Mouse (Mus musculus) neural tube, embryonic 14.5 days (tissue): ENCODE results near the gene Agap1. TPM values are rescaled to one million over a fixed set of nuclear protein-coding genes. Genes with fewer than 3 reads are reported as not detected.
"Not testable (repeated sequence)": the region's sequence is repeated elsewhere in the genome, so short reads cannot be mapped to it uniquely, and the experiment has no call there.

Experiments used
- ATAC-seq: fragments of 200-750 bp; cut with Nextera tagmentation; 2 replicates; pipeline ENCODE4 v1.8.0; 2017; ENCODE audit warnings: low read depth, mild to moderate bottlenecking, moderate TSS enrichment, moderate library complexity
- H3K27ac ChIP-seq: fragments of 300-500 bp; sonication (generic); 2 replicates; pipeline ENCODE4 v1.5.1; 2014; ENCODE audit warnings: low read depth, mild to moderate bottlenecking, control low read depth, low read length, moderate library complexity, mixed read lengths
- H3K27me3 ChIP-seq: fragments of 300-500 bp; sonication (generic); 2 replicates; pipeline ENCODE4 v1.6.1; 2014; ENCODE audit warnings: low read length; ENCODE audit not compliant: control insufficient read depth, insufficient read depth
- H3K36me3 ChIP-seq: fragments of 300-500 bp; sonication (generic); 2 replicates; pipeline ENCODE4 v1.6.1; 2014; ENCODE audit warnings: low read length, mixed read lengths; ENCODE audit not compliant: control insufficient read depth, insufficient read depth
- H3K4me1 ChIP-seq: fragments of 300-500 bp; sonication (generic); 2 replicates; pipeline ENCODE4 v1.6.1; 2014; ENCODE audit warnings: low read length; ENCODE audit not compliant: control insufficient read depth, insufficient read depth
- H3K4me2 ChIP-seq: fragments of 300-500 bp; sonication (generic); 2 replicates; pipeline ENCODE4 v1.6.1; 2014; ENCODE audit warnings: mild to moderate bottlenecking, low read depth, low read length, control low read depth
- H3K4me3 ChIP-seq: fragments of 300-500 bp; sonication (generic); 2 replicates; pipeline ENCODE4 v1.5.1; 2014; ENCODE audit warnings: low read depth, low read length, control low read depth, mixed read lengths
- H3K9ac ChIP-seq: fragments of 300-500 bp; sonication (generic); replicated peaks from 2 replicates; pipeline ENCODE4 v1.6.1; 2014; ENCODE audit warnings: low read depth, mild to moderate bottlenecking, control low read depth, low read length, mixed read lengths
- H3K9me3 ChIP-seq: fragments of 300-500 bp; sonication (generic); 2 replicates; pipeline ENCODE4 v1.6.1; 2016; ENCODE audit warnings: low read length; ENCODE audit not compliant: control insufficient read depth
- WGBS: fragments of 180-500 bp; shearing (Covaris S2); extraction: QIAGEN DNeasy Blood & Tissue Kit; methylation state at CpG from one replicate; pipeline ENCODE4 v1.1.7; 2014; 5-methylcytosine and 5-hydroxymethylcytosine counted together
- polyA plus RNA-seq: library from polyadenylated mRNA; unstranded; fragments of >200 nt; fragmentation: Nextera tagmentation; extraction: Ambion mirVana; gene quantifications from 2 replicates; pipeline ENCODE4 v1.2.1, GENCODE M21; 2014

Agap1 gene
- polyA plus RNA-seq, 1 experiment from 2014 or later: 76.4 TPM

DNA sequence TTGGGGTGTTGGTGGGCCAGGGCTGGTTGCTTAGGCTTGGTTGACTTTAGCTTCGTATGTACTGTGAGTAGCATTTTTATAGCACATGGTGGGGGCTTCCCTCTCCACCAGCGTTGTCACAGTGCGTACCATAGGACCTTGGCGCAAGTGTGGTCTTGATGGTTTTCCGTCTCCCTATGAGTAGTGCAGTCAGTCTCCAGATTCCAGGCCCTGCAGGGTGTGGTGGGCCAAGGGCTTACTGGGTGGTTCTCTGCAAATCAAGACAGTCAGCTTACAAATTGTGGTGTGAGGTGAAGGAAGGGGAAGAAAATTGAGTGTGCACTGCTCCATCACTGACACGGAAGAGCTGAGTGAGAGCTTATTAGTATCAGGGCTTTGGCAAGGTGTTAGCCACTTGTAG is 32.3 kb downstream of the Agap1 start:
- Histone ChIP-seq H3K9me3 (no peaks in the 10 kb centered on the region), H3K4me2 (no peak overlapping the region), H3K9ac (no peak overlapping the region), H3K27me3 (no peaks in the 10 kb centered on the region), H3K4me1 (peaks cover 7% of the 10 kb centered on the region; the same call in 1 of the 2 replicates), H3K36me3 (no peaks in the 10 kb centered on the region), H3K27ac (no peak overlapping the region), H3K4me3 (no peak overlapping the region)
- ATAC-seq: no peak
- 95% methylated on average over 6 of the region's 6 CpGs for WGBS

DNA sequence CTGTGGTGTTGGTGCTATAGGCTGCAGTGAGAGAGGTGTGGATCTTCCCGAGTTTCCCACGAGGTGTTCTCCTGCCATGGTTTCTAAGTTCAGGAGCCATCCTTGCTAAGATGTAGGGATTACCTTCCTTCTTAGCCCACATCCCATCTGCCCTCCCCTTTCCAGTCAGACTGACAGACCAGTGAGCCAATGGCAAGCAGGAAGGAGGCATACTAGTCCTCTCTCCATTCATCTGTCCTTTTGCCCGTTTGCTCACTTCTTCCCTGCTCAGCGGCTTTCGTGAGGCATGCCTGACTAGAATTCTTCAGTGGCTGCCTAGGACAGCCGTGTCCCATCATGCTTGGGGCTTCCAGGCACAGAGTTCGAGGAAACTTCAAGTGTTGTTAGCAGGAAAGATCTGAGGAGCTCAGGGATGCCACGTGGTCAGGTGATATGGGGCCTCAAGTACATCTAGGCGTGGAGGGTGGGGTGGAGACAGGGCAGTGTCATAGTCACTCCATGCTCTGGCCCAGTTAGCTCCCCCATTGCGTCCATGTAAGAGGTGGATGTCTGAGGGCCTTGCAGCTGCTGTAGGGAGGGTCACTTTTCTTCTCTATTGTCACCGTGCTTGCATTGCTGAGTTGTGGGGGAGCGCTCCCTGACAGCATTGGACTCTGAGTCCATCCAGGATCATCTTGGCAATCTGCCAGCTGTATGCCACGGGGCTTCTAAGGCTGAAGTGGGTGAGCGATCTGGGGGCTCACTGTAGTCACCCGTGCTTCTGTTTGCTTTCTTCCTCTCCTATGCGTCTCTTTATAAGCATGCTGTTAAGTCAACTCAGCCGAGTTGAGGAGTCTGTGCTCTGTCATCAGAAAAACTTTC is 34.7 kb downstream of the Agap1 start:
- H3K27me3 ChIP-seq: no peaks in the 10 kb centered on the region
- 58% methylated on average over 17 of the region's 17 CpGs for WGBS
- H3K4me2 ChIP-seq: no peak overlapping the region
- no peaks in the 10 kb centered on the region for H3K36me3 ChIP-seq
- H3K27ac ChIP-seq: no peak overlapping the region
- H3K9me3 ChIP-seq: no peaks in the 10 kb centered on the region
- H3K4me1 ChIP-seq: peaks cover 7% of the 10 kb centered on the region; the same call in 1 of the 2 replicates
- no peak overlapping the region for H3K4me3 ChIP-seq
- ATAC-seq: no peak; the same call in 1 of the 2 replicates
- no peak overlapping the region for H3K9ac ChIP-seq

DNA sequence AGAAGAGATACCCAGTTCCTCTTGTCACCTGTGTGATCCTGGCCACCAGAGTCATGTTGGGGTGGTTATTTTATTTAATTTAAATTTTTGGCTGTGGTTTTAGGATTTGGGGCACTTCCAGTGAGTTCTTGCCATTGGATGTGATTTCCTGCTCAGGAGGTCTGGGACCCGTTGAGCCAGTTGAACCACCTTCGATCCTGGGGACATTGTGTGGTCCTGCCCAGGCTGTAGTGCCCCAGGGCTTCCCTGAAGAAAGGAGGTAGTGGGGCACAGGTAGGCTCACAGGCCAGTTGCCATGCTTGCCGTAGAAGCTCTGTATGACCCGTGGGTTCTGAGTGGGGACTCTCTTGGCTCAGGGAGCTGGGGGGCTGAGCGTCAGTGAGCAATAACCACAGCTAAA is 38.6 kb downstream of the Agap1 start:
- H3K4me1 ChIP-seq: peaks cover 16% of the 10 kb centered on the region
- no peak overlapping the region for H3K4me3 ChIP-seq
- no peaks in the 10 kb centered on the region for H3K27me3 ChIP-seq
- H3K36me3 ChIP-seq: no peaks in the 10 kb centered on the region
- 91% methylated on average over 5 of the region's 5 CpGs for WGBS
- no peak overlapping the region for H3K9ac ChIP-seq
- no peak overlapping the region for H3K27ac ChIP-seq
- H3K4me2 ChIP-seq: no peak overlapping the region
- ATAC-seq: no peak
- H3K9me3 ChIP-seq: no peaks in the 10 kb centered on the region

DNA sequence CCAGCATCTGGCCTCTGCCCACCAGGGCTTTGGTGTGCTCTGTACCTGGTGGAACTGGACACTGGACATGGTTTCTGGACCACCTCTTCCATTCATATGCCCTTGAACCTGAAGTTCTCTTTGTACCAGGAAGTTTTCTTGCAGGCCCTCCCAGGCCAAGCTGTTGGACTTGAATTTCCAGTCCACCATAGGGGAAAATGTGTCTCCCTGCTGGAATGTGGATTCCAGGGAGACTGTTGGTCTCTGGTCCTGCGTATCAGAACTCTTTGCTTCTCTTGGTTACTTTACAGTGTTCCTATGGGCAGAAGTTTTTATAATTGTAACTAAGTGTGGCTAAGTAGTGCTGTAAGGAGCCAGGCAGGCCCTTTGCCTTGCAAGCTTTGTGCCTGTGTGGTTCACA is 40.2 kb downstream of the Agap1 start:
- H3K4me1 ChIP-seq: peaks cover 16% of the 10 kb centered on the region
- no peak overlapping the region for H3K4me3 ChIP-seq
- no peak overlapping the region for H3K27ac ChIP-seq
- H3K9me3 ChIP-seq: no peaks in the 10 kb centered on the region
- no peaks in the 10 kb centered on the region for H3K36me3 ChIP-seq
- 81% methylated on average over 1 of the region's 1 CpGs for WGBS
- H3K27me3 ChIP-seq: no peaks in the 10 kb centered on the region
- ATAC-seq: no peak
- H3K9ac ChIP-seq: no peak overlapping the region
- no peak overlapping the region for H3K4me2 ChIP-seq

DNA sequence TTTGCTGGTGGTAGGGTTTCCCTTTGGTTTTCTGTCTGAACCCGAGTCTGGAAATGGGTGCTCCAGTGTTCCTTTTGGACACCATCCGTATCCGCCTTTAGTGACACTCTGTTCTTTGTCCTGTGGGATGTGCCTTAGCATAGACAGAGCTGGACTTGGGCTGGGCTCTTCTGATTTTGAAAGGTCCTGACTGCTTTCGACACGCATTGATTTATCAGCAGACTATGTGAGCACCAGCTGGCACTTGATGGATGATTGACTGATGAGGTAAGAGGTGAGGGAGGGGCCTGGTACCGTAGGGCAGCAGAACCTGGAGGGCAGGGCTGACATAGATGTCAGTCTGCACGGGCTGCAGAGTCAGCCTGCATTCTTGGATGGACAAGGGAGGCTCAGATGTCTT is 41.6 kb downstream of the Agap1 start:
- H3K27me3 ChIP-seq: no peaks in the 10 kb centered on the region
- H3K4me2 ChIP-seq: no peak overlapping the region
- no peaks in the 10 kb centered on the region for H3K9me3 ChIP-seq
- peaks cover 22% of the 10 kb centered on the region for H3K4me1 ChIP-seq
- ATAC-seq: no peak
- 70% methylated on average over 7 of the region's 7 CpGs for WGBS
- no peak overlapping the region for H3K27ac ChIP-seq
- H3K9ac ChIP-seq: no peak overlapping the region
- no peaks in the 10 kb centered on the region for H3K36me3 ChIP-seq
- H3K4me3 ChIP-seq: no peak overlapping the region

DNA sequence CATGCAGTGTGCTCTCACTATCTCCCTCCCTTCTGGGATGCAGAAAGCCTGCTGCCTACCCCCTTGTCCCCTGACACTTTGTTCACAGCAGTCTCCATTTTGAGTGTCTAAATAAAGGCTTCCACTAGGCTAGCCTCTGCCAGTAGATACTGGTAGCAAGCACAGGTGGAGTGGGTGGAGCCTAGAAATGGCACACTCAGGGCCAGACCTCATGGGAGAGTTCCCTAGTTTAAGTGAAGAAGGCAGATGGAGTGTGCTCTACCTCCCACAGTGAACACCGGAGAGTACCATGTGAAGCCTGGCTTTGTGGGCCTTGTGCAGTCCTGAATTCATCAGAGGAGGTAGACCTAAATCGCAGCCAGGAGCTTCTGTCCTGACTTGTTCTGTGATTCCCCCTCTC is 46.3 kb downstream of the Agap1 start:
- H3K4me3 ChIP-seq: no peak overlapping the region
- no peak overlapping the region for H3K4me2 ChIP-seq
- H3K4me1 ChIP-seq: peaks cover 22% of the 10 kb centered on the region
- no peaks in the 10 kb centered on the region for H3K36me3 ChIP-seq
- ATAC-seq: no peak
- no peaks in the 10 kb centered on the region for H3K27me3 ChIP-seq
- WGBS: 84% methylated on average over 2 of the region's 2 CpGs
- no peaks in the 10 kb centered on the region for H3K9me3 ChIP-seq
- H3K9ac ChIP-seq: no peak overlapping the region
- no peak overlapping the region for H3K27ac ChIP-seq

DNA sequence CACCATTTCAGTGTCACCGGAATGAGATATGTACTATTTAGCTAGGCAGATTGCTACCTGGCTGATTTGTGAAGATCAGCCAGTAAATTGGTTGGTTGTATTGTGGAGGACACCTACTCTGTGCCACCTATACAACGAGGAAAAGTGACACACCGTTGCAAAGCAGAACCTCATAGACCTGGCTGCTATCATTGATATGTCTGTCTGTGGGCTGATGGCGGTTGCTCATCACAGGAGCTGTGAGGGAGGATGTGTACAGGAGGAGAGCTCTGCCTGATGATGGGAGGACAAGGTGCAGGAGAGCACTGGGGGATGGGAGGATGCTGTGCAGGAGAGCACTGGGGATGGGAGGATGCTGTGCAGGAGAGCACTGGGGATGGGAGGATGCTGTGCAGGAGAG is 46.7 kb downstream of the Agap1 start:
- Histone ChIP-seq H3K9me3 (no peaks in the 10 kb centered on the region), H3K4me3 (no peak overlapping the region), H3K36me3 (no peaks in the 10 kb centered on the region), H3K27ac (no peak overlapping the region), H3K4me1 (peaks cover 22% of the 10 kb centered on the region), H3K4me2 (no peak overlapping the region), H3K27me3 (no peaks in the 10 kb centered on the region), H3K9ac (no peak overlapping the region)
- ATAC-seq: no peak
- 94% methylated on average over 4 of the region's 4 CpGs for WGBS

DNA sequence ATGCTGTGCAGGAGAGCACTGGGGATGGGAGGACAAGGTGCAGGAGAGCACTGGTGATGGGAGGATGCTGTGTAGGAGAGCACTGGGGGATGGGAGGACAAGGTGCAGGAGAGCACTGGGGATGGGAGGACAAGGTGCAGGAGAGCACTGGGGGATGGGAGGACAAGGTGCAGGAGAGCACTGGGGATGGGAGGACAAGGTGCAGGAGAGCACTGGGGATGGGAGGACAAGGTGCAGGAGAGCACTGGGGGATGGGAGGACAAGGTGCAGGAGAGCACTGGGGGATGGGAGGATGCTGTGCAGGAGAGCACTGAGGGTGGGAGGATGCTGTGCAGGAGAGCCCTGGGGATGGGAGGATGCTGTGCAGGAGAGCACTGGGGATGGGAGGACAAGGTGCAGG is 47.3 kb downstream of the Agap1 start:
- not testable (repeated sequence) for H3K36me3 ChIP-seq, H3K27me3 ChIP-seq, H3K9ac ChIP-seq, ATAC-seq, H3K9me3 ChIP-seq, H3K27ac ChIP-seq, H3K4me3 ChIP-seq, H3K4me2 ChIP-seq
- peaks cover 22% of the 10 kb centered on the region for H3K4me1 ChIP-seq

DNA sequence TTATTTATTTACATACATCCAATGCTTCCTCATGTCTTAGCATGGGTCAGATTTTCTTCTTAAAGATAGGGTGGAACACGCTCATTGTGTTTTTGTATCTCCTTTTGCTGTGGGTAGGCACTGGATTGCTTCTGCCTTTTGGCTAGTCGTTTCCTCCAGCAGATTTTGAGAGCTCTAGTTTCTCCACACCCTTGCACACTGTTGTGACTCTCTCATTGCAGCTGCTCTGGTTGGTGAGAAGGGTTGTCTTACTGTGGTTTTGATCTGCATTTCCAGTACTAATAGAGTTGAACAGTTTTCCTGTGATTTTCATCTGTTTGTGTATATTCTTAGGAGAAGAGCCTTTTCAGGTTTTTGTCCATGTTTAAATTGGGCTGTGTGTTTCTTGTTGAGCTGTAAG is 54.6 kb downstream of the Agap1 start:
- Histone ChIP-seq H3K9ac (no peak overlapping the region), H3K36me3 (no peaks in the 10 kb centered on the region), H3K4me2 (no peak overlapping the region), H3K27me3 (no peaks in the 10 kb centered on the region), H3K27ac (no peak overlapping the region), H3K4me3 (no peak overlapping the region), H3K4me1 (peaks cover 17% of the 10 kb centered on the region), H3K9me3 (no peaks in the 10 kb centered on the region)
- no peak for ATAC-seq
- 54% methylated on average over 2 of the region's 2 CpGs for WGBS
